Mouse (Mus musculus): Measurements from ENCODE around the gene Ahcy.
"Not testable (repeated sequence)": the region's sequence is repeated elsewhere in the genome, so short reads cannot be mapped to it uniquely, and the experiment has no call there.

Ahcy gene

GRCm38 (mm10) chr2:155019673-155020072 lies 54.6 kb downstream of the Ahcy start:
- peak; percentile 93 for DNase-seq (ENCODE audit: low spot score)

DNA sequence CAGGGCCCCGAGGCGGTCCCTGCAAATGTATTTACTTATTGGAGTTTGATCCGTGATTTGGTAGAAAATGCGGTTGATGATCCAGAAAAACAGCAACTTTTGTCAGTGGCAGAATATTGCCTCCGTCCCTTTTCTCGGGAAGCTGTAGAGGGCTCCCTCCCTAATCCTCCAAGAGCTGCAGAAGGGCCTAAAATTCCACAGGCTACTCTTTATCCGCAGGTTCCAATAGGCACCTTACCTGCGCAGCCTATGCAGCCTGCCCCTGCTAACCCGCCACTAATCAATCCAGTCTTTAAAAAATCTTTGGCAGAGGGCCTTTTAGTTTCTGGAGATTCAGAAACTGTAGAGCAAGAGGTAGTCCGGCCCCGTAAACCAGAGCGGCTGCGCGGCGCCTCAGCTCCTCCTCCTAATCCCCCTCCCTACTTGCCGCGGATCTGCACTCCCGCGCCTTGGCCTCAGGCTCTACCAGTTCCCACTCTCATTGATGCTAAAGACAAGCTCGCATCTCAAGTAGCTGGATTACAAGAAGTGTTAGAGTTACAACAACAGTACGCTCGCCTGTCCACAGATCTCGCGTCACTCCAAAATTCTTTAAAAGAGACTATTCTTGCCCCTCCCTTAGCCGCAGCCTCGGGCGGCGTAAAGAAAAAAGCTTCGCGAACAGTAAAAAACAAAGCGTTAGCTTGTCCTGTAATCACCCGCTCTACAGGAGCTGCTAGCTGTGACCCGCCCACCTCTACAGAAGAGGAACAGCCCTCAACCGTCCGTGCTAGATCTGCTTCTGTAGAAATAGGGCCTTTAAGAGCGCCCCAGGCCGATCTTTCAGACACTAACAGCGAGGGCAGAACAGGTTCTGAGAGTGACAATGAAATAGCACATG lies 55.3 kb downstream of the Ahcy start:
- DNase-seq (ENCODE audit: low spot score) = peak; percentile 38

DNA sequence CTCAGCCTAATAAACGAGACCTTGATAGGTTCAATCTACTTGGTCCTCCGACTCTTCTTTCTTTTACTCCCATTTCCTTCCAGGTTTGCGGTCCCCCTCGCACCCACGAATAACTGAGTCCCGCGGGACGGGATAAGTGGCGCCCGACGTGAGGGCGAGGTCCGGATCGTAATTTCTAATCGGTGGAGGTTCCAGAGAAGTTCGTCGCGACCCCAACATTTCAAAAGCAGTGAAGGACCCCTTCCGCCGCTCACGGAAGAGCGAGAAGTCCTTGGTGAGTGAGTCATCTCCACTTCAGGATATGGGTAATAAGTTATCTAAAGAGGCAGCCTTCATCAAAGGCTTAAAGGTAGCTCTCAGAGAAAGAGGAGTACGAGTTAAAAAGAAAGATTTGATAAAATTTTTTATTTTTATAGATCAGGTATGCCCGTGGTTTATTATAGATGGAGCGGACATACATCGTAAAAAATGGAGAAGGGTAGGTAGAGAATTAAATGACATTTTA lies 56.0 kb downstream of the Ahcy start, which contains the start of gene Gm14226:
Gm14226 (plus strand) TSS at position 16 of the 505 bp plus-strand sequence.
- DNase-seq (ENCODE audit: low spot score) = not testable (repeated sequence)

DNA sequence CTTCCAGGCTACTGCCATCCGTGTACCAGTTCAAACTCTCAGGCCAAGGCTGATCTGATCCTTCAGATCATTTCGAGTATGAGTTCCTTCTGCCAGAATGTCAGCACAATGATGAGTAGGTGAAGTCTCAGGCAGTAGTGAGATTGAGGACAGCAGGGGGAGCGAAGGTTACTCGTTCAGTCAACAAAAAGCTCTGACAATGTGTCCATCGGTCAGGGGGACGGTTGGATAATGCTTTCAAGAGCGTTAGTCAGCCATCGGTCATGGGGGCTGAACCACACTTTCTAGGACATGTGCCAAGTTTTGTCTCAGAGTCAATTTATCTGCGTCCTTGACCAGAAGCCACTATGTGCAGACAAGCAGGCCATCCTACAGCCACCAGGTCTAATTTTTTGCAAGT lies 57.5 kb downstream of the Ahcy start:
- not testable (repeated sequence) for DNase-seq (ENCODE audit: low spot score)

GRCm38 (mm10) chr2:155012991-155013390 lies 61.3 kb downstream of the Ahcy start:
- no peak for DNase-seq (ENCODE audit: low spot score)

DNA sequence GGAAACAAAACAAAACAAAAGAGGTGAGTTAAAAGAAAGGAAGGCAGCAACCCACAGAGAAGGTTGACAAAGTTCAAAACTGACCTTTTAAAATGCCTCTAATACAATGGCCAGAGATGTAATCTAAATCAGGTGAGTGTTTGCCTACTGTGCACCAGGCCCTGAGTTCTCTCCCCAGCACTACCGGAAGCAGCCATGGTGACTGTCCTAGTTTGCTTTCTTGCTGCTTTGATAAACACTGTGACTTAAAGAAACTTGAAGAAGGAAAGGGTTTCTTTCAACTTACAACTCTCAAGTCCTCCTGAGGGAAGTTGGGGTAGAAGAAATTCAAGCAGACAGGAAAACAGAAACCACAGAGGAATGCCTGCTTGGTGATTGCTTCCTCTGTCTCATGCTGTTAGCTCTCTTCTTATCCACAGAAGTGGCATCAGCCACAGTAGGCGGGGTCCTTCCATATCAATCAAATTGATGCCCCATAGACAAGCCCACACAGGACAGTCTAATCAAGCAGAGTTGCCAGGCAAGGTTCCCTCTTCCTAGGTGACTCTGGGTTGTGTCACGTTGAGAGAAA lies 63.1 kb downstream of the Ahcy start:
- no peak for DNase-seq (ENCODE audit: low spot score)
